Mouse (Mus musculus) neural tube, embryonic 15.5 days (tissue): ENCODE results near the gene Frem1. TPM values are rescaled to one million over a fixed set of nuclear protein-coding genes. Genes with fewer than 3 reads are reported as not detected.

Experiments
- ATAC-seq: fragments of 200-750 bp; cut with Nextera tagmentation; 2 replicates; pipeline ENCODE4 v1.8.0; 2017; ENCODE audit warnings: mild to moderate bottlenecking, moderate TSS enrichment, moderate library complexity; ENCODE audit not compliant: low FRiP score
- H3K27ac ChIP-seq: fragments of 300-500 bp; sonication (generic); replicated peaks from 2 replicates; pipeline ENCODE4 v1.5.1; 2015; ENCODE audit warnings: mild to moderate bottlenecking, inconsistent platforms
- H3K27me3 ChIP-seq: fragments of 300-500 bp; sonication (generic); replicated peaks from 2 replicates; pipeline ENCODE4 v1.6.1; 2015; ENCODE audit warnings: inconsistent platforms
- H3K36me3 ChIP-seq: fragments of 300-500 bp; sonication (generic); 2 replicates; pipeline ENCODE4 v1.6.1; 2015; ENCODE audit warnings: inconsistent platforms
- H3K4me1 ChIP-seq: fragments of 300-500 bp; sonication (generic); 2 replicates; pipeline ENCODE4 v1.6.1; 2015; ENCODE audit warnings: inconsistent platforms
- H3K4me2 ChIP-seq: fragments of 300-500 bp; sonication (generic); 2 replicates; pipeline ENCODE4 v1.6.1; 2015; ENCODE audit warnings: inconsistent platforms, mild to moderate bottlenecking, moderate library complexity
- H3K4me3 ChIP-seq: fragments of 300-500 bp; sonication (generic); replicated peaks from 2 replicates; pipeline ENCODE4 v1.5.1; 2015; ENCODE audit warnings: mild to moderate bottlenecking, inconsistent platforms
- H3K9ac ChIP-seq: fragments of 300-500 bp; sonication (generic); replicated peaks from 2 replicates; pipeline ENCODE4 v1.6.1; 2015; ENCODE audit warnings: mild to moderate bottlenecking, inconsistent platforms
- H3K9me3 ChIP-seq: fragments of 300-500 bp; sonication (generic); replicated peaks from 2 replicates; pipeline ENCODE4 v1.6.1; 2016; ENCODE audit warnings: inconsistent platforms
- WGBS: fragments of 180-500 bp; shearing (Covaris S2); methylation state at CpG from one replicate; pipeline ENCODE4 v1.1.7; 2015; ENCODE audit warnings: mixed read lengths; 5-methylcytosine and 5-hydroxymethylcytosine counted together
- polyA plus RNA-seq: library from polyadenylated mRNA; unstranded; fragments of >200 nt; fragmentation: Nextera tagmentation; extraction: Ambion mirVana; gene quantifications from 2 replicates; pipeline ENCODE4 v1.2.1, GENCODE M21; 2015

The Frem1 gene
- polyA plus RNA-seq, 1 experiment from 2014 or later: 1.4 TPM

GRCm38 (mm10) chr4:82916678-82917050, 135.5 kb downstream of the Frem1 start:
- Histone ChIP-seq H3K4me2 (peak overlapping the region; percentile 49), H3K27me3 (0 out of 2 replicates have a peak, but pooled peaks cover 2% of the 10 kb centered on the region), H3K9me3 (no peaks in the 10 kb centered on the region), H3K4me1 (peaks cover 19% of the 10 kb centered on the region), H3K36me3 (no peaks in the 10 kb centered on the region), H3K27ac (peak overlapping the region; percentile 81), H3K4me3 (peak overlapping the region; percentile 10; the same call in 1 of the 2 replicates), H3K9ac (no peak overlapping the region)
- 22% methylated on average over 5 of the region's 5 CpGs for WGBS
- ATAC-seq: 0 out of 2 replicates have a peak, but pooled peaks have one; percentile 15

GRCm38 (mm10) chr4:82916003-82916677, 136.0 kb downstream of the Frem1 start:
- peak overlapping the region; percentile 49 for H3K4me2 ChIP-seq
- ATAC-seq: peak; percentile 81
- 0 out of 2 replicates have a peak, but pooled peaks cover 2% of the 10 kb centered on the region for H3K27me3 ChIP-seq
- H3K4me3 ChIP-seq: peak overlapping the region; percentile 10; the same call in 1 of the 2 replicates
- H3K4me1 ChIP-seq: peaks cover 19% of the 10 kb centered on the region
- H3K36me3 ChIP-seq: no peaks in the 10 kb centered on the region
- H3K27ac ChIP-seq: peak overlapping the region; percentile 81
- no peak overlapping the region for H3K9ac ChIP-seq
- 18% methylated on average over 14 of the region's 14 CpGs for WGBS
- H3K9me3 ChIP-seq: no peaks in the 10 kb centered on the region

GRCm38 (mm10) chr4:82915576-82915975, 136.6 kb downstream of the Frem1 start:
- Histone ChIP-seq H3K27ac (peak overlapping the region; percentile 81), H3K4me1 (peaks cover 19% of the 10 kb centered on the region), H3K27me3 (0 out of 2 replicates have a peak, but pooled peaks cover 2% of the 10 kb centered on the region), H3K4me2 (peak overlapping the region; percentile 49), H3K36me3 (no peaks in the 10 kb centered on the region), H3K9me3 (no peaks in the 10 kb centered on the region), H3K9ac (no peak overlapping the region), H3K4me3 (no peak overlapping the region)
- 55% methylated on average over 7 of the region's 7 CpGs for WGBS
- peak; percentile 43 for ATAC-seq

GRCm38 (mm10) chr4:82914601-82915143, 137.5 kb downstream of the Frem1 start:
- Histone ChIP-seq H3K4me2 (no peak overlapping the region), H3K27me3 (0 out of 2 replicates have a peak, but pooled peaks cover 2% of the 10 kb centered on the region), H3K9ac (no peak overlapping the region), H3K27ac (peak overlapping the region; percentile 81; the same call in 1 of the 2 replicates), H3K4me1 (peaks cover 19% of the 10 kb centered on the region), H3K36me3 (no peaks in the 10 kb centered on the region), H3K4me3 (no peak overlapping the region), H3K9me3 (no peaks in the 10 kb centered on the region)
- ATAC-seq: no peak
- WGBS: 59% methylated on average over 11 of the region's 11 CpGs

- H3K27me3 ChIP-seq: no peaks in the 10 kb centered on the region
- H3K4me3 ChIP-seq: no peak overlapping the region
- WGBS: 74% methylated on average over 10 of the region's 10 CpGs
- no peaks in the 10 kb centered on the region; the same call in 1 of the 2 replicates for H3K4me1 ChIP-seq
- no peak for ATAC-seq
- no peaks in the 10 kb centered on the region for H3K9me3 ChIP-seq
- no peaks in the 10 kb centered on the region for H3K36me3 ChIP-seq
- no peak overlapping the region for H3K9ac ChIP-seq
- H3K4me2 ChIP-seq: no peak overlapping the region
- no peak overlapping the region for H3K27ac ChIP-seq
Observed at GRCm38 (mm10) chr4:82895227-82895626, 156.9 kb downstream of the Frem1 start.

GRCm38 (mm10) chr4:82892247-82892646, 159.9 kb downstream of the Frem1 start:
- WGBS: 89% methylated on average over 5 of the region's 5 CpGs

GRCm38 (mm10) chr4:82891566-82891965, 160.6 kb downstream of the Frem1 start:
- 78% methylated on average over 2 of the region's 2 CpGs for WGBS
- Histone ChIP-seq H3K4me2 (no peak overlapping the region), H3K9ac (no peak overlapping the region), H3K4me1 (no peaks in the 10 kb centered on the region; the same call in 1 of the 2 replicates), H3K36me3 (no peaks in the 10 kb centered on the region), H3K27ac (no peak overlapping the region), H3K9me3 (no peaks in the 10 kb centered on the region), H3K4me3 (no peak overlapping the region), H3K27me3 (no peaks in the 10 kb centered on the region)
- no peak for ATAC-seq

More at GRCm38 (mm10) chr4:82892247-82892646, 159.9 kb downstream of the Frem1 start:
- H3K4me1 ChIP-seq: no peaks in the 10 kb centered on the region; the same call in 1 of the 2 replicates
- H3K4me2 ChIP-seq: no peak overlapping the region
- ATAC-seq: no peak
- H3K27ac ChIP-seq: no peak overlapping the region
- H3K4me3 ChIP-seq: no peak overlapping the region
- H3K9me3 ChIP-seq: no peaks in the 10 kb centered on the region
- H3K9ac ChIP-seq: no peak overlapping the region
- no peaks in the 10 kb centered on the region for H3K27me3 ChIP-seq
- H3K36me3 ChIP-seq: no peaks in the 10 kb centered on the region

- H3K27ac ChIP-seq: no peak overlapping the region; the same call in 1 of the 2 replicates
- no peaks in the 10 kb centered on the region for H3K9me3 ChIP-seq
- no peak overlapping the region for H3K4me2 ChIP-seq
- no peaks in the 10 kb centered on the region for H3K27me3 ChIP-seq
- no peak for ATAC-seq
- no peak overlapping the region for H3K9ac ChIP-seq
- no peaks in the 10 kb centered on the region for H3K36me3 ChIP-seq
- H3K4me3 ChIP-seq: no peak overlapping the region
- H3K4me1 ChIP-seq: no peaks in the 10 kb centered on the region; the same call in 1 of the 2 replicates
- 67% methylated on average over 7 of the region's 7 CpGs for WGBS
Observed at GRCm38 (mm10) chr4:82891049-82891448, 161.1 kb downstream of the Frem1 start.

GRCm38 (mm10) chr4:82890585-82890984, 161.6 kb downstream of the Frem1 start:
- Histone ChIP-seq H3K36me3 (no peaks in the 10 kb centered on the region), H3K9me3 (no peaks in the 10 kb centered on the region), H3K27me3 (no peaks in the 10 kb centered on the region), H3K4me1 (no peaks in the 10 kb centered on the region; the same call in 1 of the 2 replicates), H3K9ac (no peak overlapping the region), H3K4me3 (no peak overlapping the region), H3K27ac (no peak overlapping the region; the same call in 1 of the 2 replicates), H3K4me2 (no peak overlapping the region)
- no peak for ATAC-seq
- WGBS: 89% methylated on average over 4 of the region's 4 CpGs

GRCm38 (mm10) chr4:82886148-82886547, 166.0 kb downstream of the Frem1 start:
- H3K4me3 ChIP-seq: no peak overlapping the region
- WGBS: 62% methylated on average over 2 of the region's 2 CpGs

GRCm38 (mm10) chr4:82885535-82885913, 166.6 kb downstream of the Frem1 start:
- Histone ChIP-seq H3K27me3 (no peaks in the 10 kb centered on the region), H3K36me3 (no peaks in the 10 kb centered on the region), H3K9me3 (no peaks in the 10 kb centered on the region), H3K27ac (no peak overlapping the region), H3K9ac (no peak overlapping the region), H3K4me3 (no peak overlapping the region), H3K4me2 (no peak overlapping the region), H3K4me1 (0 out of 2 replicates have a peak, but pooled peaks cover 7% of the 10 kb centered on the region)
- no peak for ATAC-seq
- 32% methylated on average over 1 of the region's 1 CpGs for WGBS

More at GRCm38 (mm10) chr4:82886148-82886547, 166.0 kb downstream of the Frem1 start:
- Histone ChIP-seq H3K9ac (no peak overlapping the region), H3K4me2 (no peak overlapping the region), H3K9me3 (no peaks in the 10 kb centered on the region), H3K27ac (no peak overlapping the region), H3K27me3 (no peaks in the 10 kb centered on the region), H3K4me1 (peaks cover 7% of the 10 kb centered on the region; the same call in 1 of the 2 replicates), H3K36me3 (no peaks in the 10 kb centered on the region)
- no peak for ATAC-seq
